Mouse (Mus musculus) right cerebral cortex, adult 18-20 months (tissue): Measurements from ENCODE around the gene A630089N07Rik.

Experiments used
- DNase-seq: peaks from one replicate; pipeline ENCODE4 v3.0.0; 2022; ENCODE audit warnings: mixed read lengths

The A630089N07Rik gene

DNA sequence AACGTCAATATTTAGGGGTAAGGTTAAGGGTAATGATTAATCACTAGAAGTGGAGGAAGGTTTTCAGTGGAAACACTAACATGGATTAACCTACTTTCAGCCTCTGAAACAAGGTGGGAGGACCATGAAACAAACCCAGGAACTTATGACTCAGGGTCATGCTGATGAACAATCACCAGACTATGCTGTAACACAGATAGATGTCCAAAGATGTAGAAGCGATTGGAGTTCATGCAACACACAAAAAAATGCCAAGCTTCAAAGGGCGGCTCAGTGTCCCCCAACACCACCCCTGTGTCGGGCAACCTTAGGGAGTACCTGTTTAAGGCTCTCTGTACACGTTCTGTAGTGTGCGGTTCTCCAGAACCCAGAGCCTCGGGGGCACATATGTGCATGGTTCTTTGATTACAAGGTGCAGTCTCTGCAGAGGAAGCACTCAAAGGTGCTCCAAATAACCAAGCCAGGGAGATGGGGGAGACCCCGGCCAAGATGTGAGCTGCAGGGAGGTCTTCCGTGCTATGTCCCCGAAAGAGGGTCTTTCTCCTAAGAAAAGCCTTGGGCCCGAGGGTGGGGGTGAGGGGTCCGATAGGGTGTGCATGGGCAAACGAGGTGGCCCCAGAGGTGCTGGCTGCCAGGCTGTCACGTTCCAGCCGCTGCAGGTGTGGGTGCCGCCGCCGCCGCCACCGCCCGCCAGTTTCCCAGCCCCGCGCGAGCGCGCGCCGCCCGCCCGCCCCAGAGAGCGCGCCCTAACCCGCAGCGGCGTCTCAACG is 120.7 kb downstream of the A630089N07Rik start:
- DNase-seq, result no peak

DNA sequence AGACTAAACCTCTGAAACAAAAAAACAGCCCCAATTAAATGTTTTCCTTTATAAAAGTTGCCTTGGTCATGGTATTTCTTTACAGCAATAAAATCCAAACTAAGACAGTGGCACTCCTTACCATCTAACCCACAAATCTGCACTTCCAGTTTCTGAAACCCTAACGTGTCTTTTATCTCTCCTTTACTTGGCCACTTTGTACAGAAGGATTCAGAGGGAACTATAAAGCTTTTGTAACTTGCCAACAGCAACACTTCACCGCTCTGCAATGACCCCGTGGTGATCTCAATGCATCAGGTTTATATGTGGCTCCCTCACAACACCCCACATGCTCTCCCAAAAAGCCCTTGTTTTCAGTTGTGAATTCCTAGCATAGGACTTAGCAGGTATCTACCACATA is 121.9 kb downstream of the A630089N07Rik start:
- DNase-seq, result no peak

DNA sequence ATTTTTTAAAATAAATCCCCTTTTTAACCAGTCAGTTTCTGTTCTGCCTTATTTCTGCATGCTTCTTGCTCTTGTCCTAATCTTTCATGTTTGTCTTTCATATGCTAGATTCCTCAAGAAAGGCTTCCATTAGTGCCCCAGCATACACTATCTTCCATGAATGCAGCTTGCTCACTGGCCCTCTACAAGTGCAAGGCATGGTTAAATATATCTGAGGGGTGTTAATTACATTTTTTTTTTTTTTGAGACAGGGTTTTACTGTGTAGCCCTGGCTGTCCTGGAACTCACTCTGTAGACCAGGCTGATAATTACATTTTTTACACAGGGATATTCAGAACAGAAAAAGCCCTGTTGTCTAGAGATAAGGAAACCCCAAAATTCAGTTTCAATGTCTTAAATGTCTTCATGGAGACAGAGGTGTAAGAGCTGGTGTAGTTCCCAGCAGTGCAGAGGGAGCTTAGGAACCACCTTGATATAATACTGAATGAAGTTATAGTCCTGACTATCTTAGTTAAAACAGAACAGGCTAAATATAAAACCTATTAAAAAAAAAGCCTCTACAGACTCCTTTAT is 123.8 kb downstream of the A630089N07Rik start:
- no peak for DNase-seq

DNA sequence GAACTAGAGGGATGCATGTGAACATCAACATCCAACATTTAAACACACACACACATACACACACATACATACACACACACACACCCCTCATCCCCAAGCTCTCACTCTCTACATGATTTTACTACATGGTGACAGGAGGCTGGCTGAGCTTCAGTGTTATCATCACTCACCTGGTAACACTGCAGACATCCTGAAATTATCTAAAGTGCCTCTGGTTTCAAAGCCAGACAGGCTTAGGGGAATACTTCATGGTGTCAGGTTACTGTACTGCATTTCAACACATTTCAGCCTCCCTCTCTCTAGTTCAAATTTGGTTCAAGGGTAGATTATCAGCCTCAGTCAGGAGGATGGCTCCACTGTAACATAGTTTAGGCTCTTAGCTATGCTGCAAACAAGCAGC is 124.6 kb downstream of the A630089N07Rik start:
- no peak for DNase-seq

DNA sequence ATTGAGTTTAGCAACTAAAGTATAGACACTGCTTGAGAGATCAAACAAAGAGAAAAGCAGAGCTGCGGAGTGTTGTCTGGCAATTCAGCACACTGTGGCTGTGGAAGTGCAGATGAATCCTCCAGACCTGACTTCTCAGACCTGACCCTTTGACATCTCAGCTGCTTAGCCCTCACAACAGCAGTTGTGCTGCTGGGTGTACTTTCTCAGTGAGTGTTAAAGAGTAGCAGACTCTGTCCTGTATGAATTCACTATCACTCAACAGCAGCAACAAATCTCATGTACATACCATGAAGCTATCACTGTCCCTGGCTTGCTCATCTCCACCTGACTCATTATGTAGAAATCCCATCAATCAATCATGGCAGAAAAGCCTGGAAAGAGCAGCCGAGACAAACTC is 126.2 kb downstream of the A630089N07Rik start:
- no peak for DNase-seq

DNA sequence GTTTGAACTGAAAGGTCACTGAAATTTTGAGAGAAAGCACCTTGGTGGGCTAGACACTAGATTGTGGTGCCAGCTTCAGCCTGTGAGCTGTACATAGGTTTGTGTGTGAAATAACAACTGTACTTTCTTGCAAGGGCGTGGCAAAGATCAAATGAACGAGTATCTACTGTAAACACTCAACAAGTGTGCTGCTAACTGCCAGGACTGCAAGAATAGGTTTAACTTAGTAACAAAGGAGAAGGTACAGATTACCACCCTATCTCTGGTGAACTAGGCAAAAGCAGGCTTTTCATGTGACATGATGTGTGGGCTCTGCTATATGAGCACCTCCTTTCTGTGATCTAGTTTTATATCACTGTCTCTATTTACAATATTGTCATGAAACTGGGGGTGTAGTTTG is 128.9 kb downstream of the A630089N07Rik start:
- no peak for DNase-seq

DNA sequence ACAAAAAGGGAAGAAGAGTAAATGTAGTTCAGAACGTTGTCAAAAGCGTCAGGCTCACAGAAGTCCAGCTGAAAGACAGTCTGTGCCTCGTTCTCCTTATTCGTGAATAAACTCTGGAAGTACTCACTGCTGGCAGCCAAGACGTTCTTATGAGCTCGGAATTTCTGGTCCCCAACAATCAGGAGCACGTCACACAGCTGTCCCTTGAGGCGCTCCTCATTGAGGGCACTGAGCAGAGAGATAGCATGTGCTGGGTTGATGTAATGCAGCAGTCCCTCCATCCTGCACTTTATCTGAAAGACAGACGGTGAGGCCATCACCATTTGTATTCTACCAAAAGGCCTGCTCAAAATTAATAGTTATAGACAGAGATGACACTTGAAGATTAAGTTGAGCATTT is 129.4 kb downstream of the A630089N07Rik start:
- DNase-seq, result no peak

DNA sequence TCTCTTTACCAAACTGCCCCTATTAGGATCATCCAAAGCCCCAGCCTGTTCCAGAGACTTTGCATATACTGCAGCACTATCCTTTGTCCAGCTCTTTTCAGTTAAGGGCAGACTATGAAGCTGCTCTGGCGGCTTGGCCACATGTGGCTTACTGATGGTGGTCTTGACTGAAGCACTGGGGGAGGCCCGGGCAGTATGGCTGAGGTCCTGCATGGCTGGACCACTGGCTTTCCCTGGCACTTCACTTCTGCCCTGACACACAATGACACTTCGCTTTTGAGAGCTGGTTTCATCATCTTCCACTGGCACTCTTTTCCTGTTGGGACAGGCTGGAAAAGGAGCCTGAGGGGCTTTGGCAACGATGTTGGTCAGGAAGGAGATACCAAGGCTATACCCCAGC is 129.9 kb downstream of the A630089N07Rik start:
- DNase-seq, result no peak
